ENCODE assay signal across 28 mouse cellular contexts in genomic region chr1:60759563-60760335, GRCm38 (mm10). TPM values are rescaled to one million over a fixed set of nuclear protein-coding genes. Genes with fewer than 3 reads are reported as not detected.
DNase-seq lines count a peak whose midpoint lies in the region; ATAC-seq lines count a peak whose summit lies in the region.
"Had no signal": no experiment of that assay in that cellular context is flagged by ENCODE, and none has a peak within 500 bp of the region (broad histone marks: within the 10 kb centered on the region; RNA-seq: fewer than 3 reads in every experiment).

No protein-coding gene starts in this region.

- WGBS in heart, embryonic 16.5 days, result 68% methylated on average over 7 of the region's 7 CpGs
- WGBS in liver, embryonic 11.5 days, result 64% methylated on average over 7 of the region's 7 CpGs

- no peaks in the 10 kb centered on the region for H3K27me3 ChIP-seq in heart, embryonic 16.5 days (ENCODE audit: control insufficient read depth, insufficient read depth, low read length)
- H3K27me3 ChIP-seq in liver, embryonic 11.5 days (replicated peaks; ENCODE audit: control insufficient read depth, insufficient read depth, low read length), result no peaks in the 10 kb centered on the region
- H3K27me3 ChIP-seq: embryonic facial prominence, embryonic 15.5 days; forebrain, embryonic 12.5 days; heart, embryonic 12.5 days; hindbrain, embryonic 13.5 days; limb, embryonic 12.5 days; lung, embryonic 15.5 days; midbrain, embryonic 12.5 days had no signal

- H3K36me3 ChIP-seq in heart, embryonic 16.5 days (ENCODE audit: control insufficient read depth, insufficient read depth), result no peaks in the 10 kb centered on the region
- no peaks in the 10 kb centered on the region for H3K36me3 ChIP-seq in liver, embryonic 11.5 days (ENCODE audit: control insufficient read depth, insufficient read depth, low read length)
- H3K36me3 ChIP-seq: embryonic facial prominence, embryonic 10.5 days; embryonic facial prominence, embryonic 15.5 days; forebrain, embryonic 12.5 days; heart, embryonic 12.5 days; hindbrain, embryonic 13.5 days; limb, embryonic 12.5 days; lung, embryonic 15.5 days; midbrain, embryonic 12.5 days had no signal

- no peaks in the 10 kb centered on the region for H3K4me1 ChIP-seq in heart, embryonic 16.5 days (ENCODE audit: control insufficient read depth, insufficient read depth, low read length)
- no peaks in the 10 kb centered on the region for H3K4me1 ChIP-seq in liver, embryonic 11.5 days (replicated peaks; ENCODE audit: control insufficient read depth, insufficient read depth, low read length)
- H3K4me1 ChIP-seq: embryonic facial prominence, embryonic 15.5 days; forebrain, embryonic 12.5 days; heart, embryonic 12.5 days; hindbrain, embryonic 13.5 days; limb, embryonic 12.5 days; lung, embryonic 15.5 days; midbrain, embryonic 12.5 days had no signal

- intact Hi-C loops in heart, postnatal 10 days (cut with DNase I), result no loop called here

- H3K9ac ChIP-seq in heart, embryonic 16.5 days (ENCODE audit: low read length), result no peak overlapping the region
- no peak overlapping the region for H3K9ac ChIP-seq in liver, embryonic 11.5 days (ENCODE audit: low read depth, low read length)
- H3K9ac ChIP-seq: embryonic facial prominence, embryonic 15.5 days; forebrain, embryonic 12.5 days; forebrain, postnatal 0 days; heart, embryonic 12.5 days; hindbrain, embryonic 13.5 days; limb, embryonic 12.5 days; lung, embryonic 15.5 days; midbrain, embryonic 12.5 days had no signal

- H3K27ac ChIP-seq in heart, embryonic 16.5 days (ENCODE audit: low read length), result 0 out of 2 replicates have a peak overlapping the region, but pooled peaks have one; percentile 16
- H3K27ac ChIP-seq in liver, embryonic 11.5 days (ENCODE audit: low read depth, low read length), result no peak overlapping the region
- H3K27ac ChIP-seq: embryonic facial prominence, embryonic 10.5 days; embryonic facial prominence, embryonic 15.5 days; forebrain, embryonic 12.5 days; heart, adult 2 months; hindbrain, embryonic 13.5 days; limb, embryonic 12.5 days; lung, embryonic 15.5 days; midbrain, embryonic 12.5 days had no signal

- no peaks in the 10 kb centered on the region for H3K9me3 ChIP-seq in heart, embryonic 16.5 days (replicated peaks; ENCODE audit: control insufficient read depth, low read length)
- no peaks in the 10 kb centered on the region for H3K9me3 ChIP-seq in liver, embryonic 11.5 days (ENCODE audit: control insufficient read depth, low read length)
- H3K9me3 ChIP-seq: embryonic facial prominence, embryonic 10.5 days; embryonic facial prominence, embryonic 15.5 days; forebrain, embryonic 12.5 days; heart, embryonic 12.5 days; hindbrain, embryonic 13.5 days; limb, embryonic 12.5 days; lung, embryonic 15.5 days; midbrain, embryonic 12.5 days had no signal

- DNase-seq in heart, postnatal 10 days, result no peak
- peak; percentile 41 for DNase-seq in thymus, postnatal 25 days
- DNase-seq in thymus, postnatal 10 days (ENCODE audit: low spot score in 2 of 2), result no peak
- no peak for DNase-seq in liver, embryonic 11.5 days (ENCODE audit: low spot score)
- DNase-seq in testis, postnatal 14 days (ENCODE audit: low spot score), result no peak
- DNase-seq: adrenal gland, adult 2 months; adrenal gland, postnatal 36 days; cerebellum, adult 18-20 months; cerebellum, postnatal 14 days; forebrain, postnatal 0 days; heart, adult 2 months; heart, postnatal 36 days; kidney, adult 18-20 months; kidney, postnatal 4 days; retina, postnatal 1 day; right cerebral cortex, postnatal 14 days; thymus, adult 18-20 months had no signal

- ATAC-seq in heart, embryonic 16.5 days (replicated peaks; ENCODE audit: extremely low read depth, insufficient read depth, low FRiP score), result no peak; the same call in 1 of the 2 replicates
- peak; percentile 2 for ATAC-seq in inflammation-experienced regulatory T-cells, adult 6 months
- no peak for ATAC-seq in liver, embryonic 11.5 days (replicated peaks; ENCODE audit: low FRiP score)
- ATAC-seq: activated CD4-positive, CD25-positive, alpha-beta regulatory T cell, adult 4 months; forebrain, postnatal 0 days had no signal

- H3K4me3 ChIP-seq in heart, embryonic 16.5 days (ENCODE audit: low read length), result no peak overlapping the region
- no peak overlapping the region for H3K4me3 ChIP-seq in liver, embryonic 11.5 days (ENCODE audit: low read depth, low read length)
- H3K4me3 ChIP-seq: embryonic facial prominence, embryonic 10.5 days; embryonic facial prominence, embryonic 15.5 days; forebrain, embryonic 12.5 days; heart, adult 2 months; heart, embryonic 12.5 days; hindbrain, embryonic 13.5 days; limb, embryonic 12.5 days; lung, embryonic 15.5 days; midbrain, embryonic 12.5 days had no signal

- H3K4me2 ChIP-seq in heart, embryonic 16.5 days (ENCODE audit: low read depth, low read length), result no peak overlapping the region
- H3K4me2 ChIP-seq in liver, embryonic 11.5 days, result no peak overlapping the region
- H3K4me2 ChIP-seq: embryonic facial prominence, embryonic 15.5 days; forebrain, embryonic 12.5 days; heart, embryonic 12.5 days; hindbrain, embryonic 13.5 days; limb, embryonic 12.5 days; lung, embryonic 15.5 days; midbrain, embryonic 12.5 days had no signal

RNA-seq across cellular contexts. Expression of gene Cd28, which starts 43.1 kb away (rescaled TPM):
- 0.81 and 3.7 TPM in 2 replicates for polyA plus RNA-seq in heart, embryonic 16.5 days (2015; fragmentation: Nextera tagmentation; extraction: Ambion mirVana)
- 1 to 10 TPM; 2.4 to 2.7 TPM for total RNA-seq in heart, postnatal 10 days (2021)
- polyA plus RNA-seq in inflammation-experienced regulatory T-cells, adult 6 months (2017; shearing (Covaris generic)), result 100 to 1,000 TPM; 248 to 316 (median 315) TPM
- polyA plus RNA-seq in liver, embryonic 11.5 days (2014; fragmentation: Nextera tagmentation; extraction: Ambion mirVana), result 0.15 and 0.25 TPM in 2 replicates

Comparison
In these comparisons a context has a peak if more than half of its experiments do, and no peak if none do; other contexts are left out.
1. RNA of gene Cd28, which starts 43.1 kb away (polyA plus RNA-seq): 248 to 316 TPM in inflammation-experienced regulatory T-cells, adult 6 months; 0.81 to 3.7 TPM in heart, embryonic 16.5 days and 0.15 to 0.25 TPM in liver, embryonic 11.5 days; every median in the first group is over 10 times any median in the second.